Comparison of ENCODE assay signal across 16 mouse cellular contexts in genomic region chr13:95965596-95965995, GRCm38 (mm10).
DNase-seq lines count a peak whose midpoint lies in the region; ATAC-seq lines count a peak whose summit lies in the region.
"Had no signal": no experiment of that assay in that cellular context is flagged by ENCODE, and none has a peak within 500 bp of the region (broad histone marks: within the 10 kb centered on the region; RNA-seq: fewer than 3 reads in every experiment).

No protein-coding gene starts in this region.

- no peak overlapping the region for H3K4me2 ChIP-seq in forebrain, embryonic 14.5 days (ENCODE audit: low read length)
- no peak overlapping the region for H3K4me2 ChIP-seq in forebrain, embryonic 11.5 days (ENCODE audit: low read depth, low read length, severe bottlenecking)
- H3K4me2 ChIP-seq in limb, embryonic 13.5 days (replicated peaks), result no peak overlapping the region
- no peak overlapping the region for H3K4me2 ChIP-seq in embryonic facial prominence, embryonic 15.5 days (replicated peaks)
- H3K4me2 ChIP-seq in liver, embryonic 15.5 days, result peak overlapping the region; percentile 62
- H3K4me2 ChIP-seq: hindbrain, embryonic 15.5 days; neural tube, embryonic 15.5 days had no signal

- no peak for DNase-seq in forebrain, embryonic 14.5 days (ENCODE audit: low spot score)
- DNase-seq in forebrain, embryonic 11.5 days (ENCODE audit: low spot score), result no peak
- no peak for DNase-seq in limb, embryonic 10.5 days (ENCODE audit: low spot score)
- no peak for DNase-seq in kidney, adult 11 months
- DNase-seq in lung, postnatal 4 days, result no peak
- DNase-seq: cerebellum, postnatal 10 days; heart, adult 18-20 months; kidney, adult 2 months; kidney, postnatal 4 days; lung, postnatal 36 days had no signal

- no peaks in the 10 kb centered on the region for H3K36me3 ChIP-seq in forebrain, embryonic 14.5 days (ENCODE audit: control insufficient read depth, insufficient read depth, low read length)
- H3K36me3 ChIP-seq in forebrain, embryonic 11.5 days (ENCODE audit: control insufficient read depth, insufficient read depth, low read length), result no peaks in the 10 kb centered on the region
- H3K36me3 ChIP-seq in limb, embryonic 13.5 days, result no peaks in the 10 kb centered on the region
- H3K36me3 ChIP-seq in limb, embryonic 10.5 days, result no peaks in the 10 kb centered on the region
- no peaks in the 10 kb centered on the region for H3K36me3 ChIP-seq in embryonic facial prominence, embryonic 15.5 days
- H3K36me3 ChIP-seq in liver, embryonic 15.5 days (replicated peaks), result no peaks in the 10 kb centered on the region
- H3K36me3 ChIP-seq: forebrain, embryonic 10.5 days; hindbrain, embryonic 15.5 days; neural tube, embryonic 15.5 days had no signal

- H3K27ac ChIP-seq in forebrain, embryonic 14.5 days (ENCODE audit: low read depth, low read length), result peak overlapping the region; percentile 4; the same call in 1 of the 2 replicates
- no peak overlapping the region for H3K27ac ChIP-seq in forebrain, embryonic 11.5 days (ENCODE audit: low read depth, low read length)
- H3K27ac ChIP-seq in limb, embryonic 13.5 days, result peak overlapping the region; percentile 22; the same call in 1 of the 2 replicates
- H3K27ac ChIP-seq in limb, embryonic 10.5 days, result no peak overlapping the region
- H3K27ac ChIP-seq in embryonic facial prominence, embryonic 15.5 days (replicated peaks), result peak overlapping the region; percentile 83; the same call in 1 of the 2 replicates
- peak overlapping the region; percentile 92 for H3K27ac ChIP-seq in liver, embryonic 15.5 days (replicated peaks)
- H3K27ac ChIP-seq: forebrain, embryonic 10.5 days; hindbrain, embryonic 15.5 days; neural tube, embryonic 15.5 days had no signal

- H3K9me3 ChIP-seq in forebrain, embryonic 14.5 days (replicated peaks; ENCODE audit: control insufficient read depth, low read length), result no peaks in the 10 kb centered on the region
- H3K9me3 ChIP-seq in forebrain, embryonic 11.5 days (ENCODE audit: control insufficient read depth, low read length), result no peaks in the 10 kb centered on the region
- H3K9me3 ChIP-seq in limb, embryonic 13.5 days, result no peaks in the 10 kb centered on the region
- no peaks in the 10 kb centered on the region for H3K9me3 ChIP-seq in limb, embryonic 10.5 days (replicated peaks)
- no peaks in the 10 kb centered on the region for H3K9me3 ChIP-seq in embryonic facial prominence, embryonic 15.5 days (replicated peaks)
- no peaks in the 10 kb centered on the region for H3K9me3 ChIP-seq in liver, embryonic 15.5 days (replicated peaks)
- H3K9me3 ChIP-seq: forebrain, embryonic 10.5 days; hindbrain, embryonic 15.5 days; neural tube, embryonic 15.5 days had no signal

- no peak for ATAC-seq in forebrain, embryonic 14.5 days
- no peak for ATAC-seq in forebrain, embryonic 11.5 days (replicated peaks; ENCODE audit: low FRiP score)
- no peak for ATAC-seq in limb, embryonic 13.5 days (ENCODE audit: low FRiP score, low read depth)
- ATAC-seq in embryonic facial prominence, embryonic 15.5 days (ENCODE audit: insufficient number of reproducible peaks, low FRiP score, low TSS enrichment, low read depth), result no peak
- no peak for ATAC-seq in liver, embryonic 15.5 days (ENCODE audit: insufficient read depth)

- no peaks in the 10 kb centered on the region; the same call in 1 of the 2 replicates for H3K27me3 ChIP-seq in forebrain, embryonic 14.5 days (replicated peaks; ENCODE audit: control insufficient read depth, insufficient read depth, low read length)
- no peaks in the 10 kb centered on the region for H3K27me3 ChIP-seq in forebrain, embryonic 11.5 days (ENCODE audit: control insufficient read depth, insufficient read depth, low read length)
- 0 out of 2 replicates have a peak, but pooled peaks cover 3% of the 10 kb centered on the region for H3K27me3 ChIP-seq in limb, embryonic 13.5 days
- H3K27me3 ChIP-seq in limb, embryonic 10.5 days (ENCODE audit: low read depth, poor library complexity, severe bottlenecking), result peaks cover 11% of the 10 kb centered on the region
- H3K27me3 ChIP-seq in embryonic facial prominence, embryonic 15.5 days, result no peaks in the 10 kb centered on the region
- peaks cover 3% of the 10 kb centered on the region; the same call in 1 of the 2 replicates for H3K27me3 ChIP-seq in liver, embryonic 15.5 days
- H3K27me3 ChIP-seq: hindbrain, embryonic 15.5 days; neural tube, embryonic 15.5 days had no signal

- H3K9ac ChIP-seq in forebrain, embryonic 14.5 days (ENCODE audit: low read length), result no peak overlapping the region
- H3K9ac ChIP-seq in forebrain, embryonic 11.5 days (ENCODE audit: low read length), result no peak overlapping the region
- H3K9ac ChIP-seq in limb, embryonic 13.5 days, result no peak overlapping the region
- H3K9ac ChIP-seq in embryonic facial prominence, embryonic 15.5 days, result no peak overlapping the region
- H3K9ac ChIP-seq in liver, embryonic 15.5 days, result peak overlapping the region; percentile 23
- H3K9ac ChIP-seq: hindbrain, embryonic 15.5 days; neural tube, embryonic 15.5 days had no signal

- H3K4me1 ChIP-seq in forebrain, embryonic 14.5 days (ENCODE audit: control insufficient read depth, insufficient read depth, low read length), result peaks cover 8% of the 10 kb centered on the region; the same call in 1 of the 2 replicates
- peaks cover 2% of the 10 kb centered on the region; the same call in 1 of the 2 replicates for H3K4me1 ChIP-seq in forebrain, embryonic 11.5 days (replicated peaks; ENCODE audit: control insufficient read depth, insufficient read depth, low read length)
- peaks cover 29% of the 10 kb centered on the region for H3K4me1 ChIP-seq in limb, embryonic 13.5 days
- peaks cover 13% of the 10 kb centered on the region for H3K4me1 ChIP-seq in limb, embryonic 10.5 days
- peaks cover 30% of the 10 kb centered on the region for H3K4me1 ChIP-seq in embryonic facial prominence, embryonic 15.5 days
- peaks cover 81% of the 10 kb centered on the region for H3K4me1 ChIP-seq in liver, embryonic 15.5 days (replicated peaks)

- no peak overlapping the region for H3K4me3 ChIP-seq in forebrain, embryonic 14.5 days (ENCODE audit: low read depth, low read length)
- H3K4me3 ChIP-seq in forebrain, embryonic 11.5 days (ENCODE audit: low read depth, low read length), result no peak overlapping the region
- no peak overlapping the region for H3K4me3 ChIP-seq in limb, embryonic 13.5 days
- H3K4me3 ChIP-seq in limb, embryonic 10.5 days, result no peak overlapping the region
- no peak overlapping the region for H3K4me3 ChIP-seq in embryonic facial prominence, embryonic 15.5 days (replicated peaks)
- H3K4me3 ChIP-seq in liver, embryonic 15.5 days (replicated peaks), result peak overlapping the region; percentile 26
- H3K4me3 ChIP-seq: forebrain, embryonic 10.5 days; hindbrain, embryonic 15.5 days; neural tube, embryonic 15.5 days had no signal

- 89% methylated on average over 6 of the region's 6 CpGs for WGBS in forebrain, embryonic 14.5 days
- 74% methylated on average over 6 of the region's 6 CpGs for WGBS in forebrain, embryonic 11.5 days
- 50% methylated on average over 6 of the region's 6 CpGs for WGBS in limb, embryonic 13.5 days
- WGBS in limb, embryonic 10.5 days, result 80% methylated on average over 6 of the region's 6 CpGs
- WGBS in embryonic facial prominence, embryonic 15.5 days, result 29% methylated on average over 6 of the region's 6 CpGs
- WGBS in liver, embryonic 15.5 days (ENCODE audit: insufficient replicate concordance), result 42% methylated on average over 6 of the region's 6 CpGs

Comparison
In these comparisons a context has a peak if more than half of its experiments do, and no peak if none do; other contexts are left out.
1. H3K27ac ChIP-seq: peak in forebrain, embryonic 14.5 days (single experiment), limb, embryonic 13.5 days (single experiment), embryonic facial prominence, embryonic 15.5 days (single experiment) and liver, embryonic 15.5 days (single experiment); none in forebrain, embryonic 11.5 days (single experiment) and limb, embryonic 10.5 days (single experiment).